Mouse (Mus musculus) limb, embryonic 15.5 days (tissue): ENCODE data around the gene Ackr4. TPM values are rescaled to one million over a fixed set of nuclear protein-coding genes. Genes with fewer than 3 reads are reported as not detected.

Experiments
- ATAC-seq: fragments of 200-750 bp; cut with Nextera tagmentation; 2 replicates; pipeline ENCODE4 v1.8.0; 2017; ENCODE audit warnings: low read depth, moderate TSS enrichment; ENCODE audit not compliant: insufficient number of reproducible peaks, low FRiP score, low TSS enrichment
- H3K27ac ChIP-seq: fragments of 300-500 bp; sonication (generic); 2 replicates; pipeline ENCODE4 v1.5.1; 2015; ENCODE audit warnings: moderate library complexity, mild to moderate bottlenecking, inconsistent platforms
- H3K27me3 ChIP-seq: fragments of 300-500 bp; sonication (generic); 2 replicates; pipeline ENCODE4 v1.6.1; 2015; ENCODE audit warnings: inconsistent platforms
- H3K36me3 ChIP-seq: fragments of 300-500 bp; sonication (generic); 2 replicates; pipeline ENCODE4 v1.6.1; 2015; ENCODE audit warnings: inconsistent platforms
- H3K4me1 ChIP-seq: fragments of 300-500 bp; sonication (generic); 2 replicates; pipeline ENCODE4 v1.6.1; 2015; ENCODE audit warnings: inconsistent platforms
- H3K4me2 ChIP-seq: fragments of 300-500 bp; sonication (generic); 2 replicates; pipeline ENCODE4 v1.6.1; 2015; ENCODE audit warnings: mild to moderate bottlenecking, inconsistent platforms
- H3K4me3 ChIP-seq: fragments of 300-500 bp; sonication (generic); 2 replicates; pipeline ENCODE4 v1.5.1; 2015; ENCODE audit warnings: mild to moderate bottlenecking, inconsistent platforms
- H3K9ac ChIP-seq: fragments of 300-500 bp; sonication (generic); 2 replicates; pipeline ENCODE4 v1.6.1; 2015; ENCODE audit warnings: inconsistent platforms
- H3K9me3 ChIP-seq: fragments of 300-500 bp; sonication (generic); 2 replicates; pipeline ENCODE4 v1.6.1; 2016; ENCODE audit warnings: inconsistent platforms
- WGBS: fragments of 180-500 bp; shearing (Covaris S2); methylation state at CpG from one replicate; pipeline ENCODE4 v1.1.7; 2015; 5-methylcytosine and 5-hydroxymethylcytosine counted together
- polyA plus RNA-seq: library from polyadenylated mRNA; unstranded; fragments of >200 nt; fragmentation: Nextera tagmentation; extraction: Ambion mirVana; gene quantifications from 2 replicates; pipeline ENCODE4 v1.2.1, GENCODE M21; 2015

Gene Ackr4
- polyA plus RNA-seq, 1 experiment from 2014 or later = 4.8 TPM

- WGBS = 55% methylated on average over 2 of the region's 2 CpGs
- Histone ChIP-seq H3K4me2 (no peak overlapping the region), H3K4me1 (peaks cover 7% of the 10 kb centered on the region; the same call in 1 of the 2 replicates), H3K36me3 (no peaks in the 10 kb centered on the region), H3K27me3 (no peaks in the 10 kb centered on the region), H3K27ac (0 out of 2 replicates have a peak overlapping the region, but pooled peaks have one; percentile 43), H3K9me3 (no peaks in the 10 kb centered on the region), H3K9ac (no peak overlapping the region), H3K4me3 (no peak overlapping the region)
- no peak for ATAC-seq
These were observed 23.8 kb downstream of the Ackr4 start for GRCm38 (mm10) chr9:104102901-104103300.

GRCm38 (mm10) chr9:104102301-104102700 is 24.4 kb downstream of the Ackr4 start:
- H3K4me3 ChIP-seq = no peak overlapping the region
- WGBS = 25% methylated on average over 6 of the region's 6 CpGs
- H3K36me3 ChIP-seq = no peaks in the 10 kb centered on the region
- peaks cover 7% of the 10 kb centered on the region; the same call in 1 of the 2 replicates for H3K4me1 ChIP-seq
- peak overlapping the region; percentile 43; the same call in 1 of the 2 replicates for H3K27ac ChIP-seq
- H3K9me3 ChIP-seq = no peaks in the 10 kb centered on the region
- ATAC-seq = no peak
- no peaks in the 10 kb centered on the region for H3K27me3 ChIP-seq
- H3K9ac ChIP-seq = no peak overlapping the region
- H3K4me2 ChIP-seq = no peak overlapping the region

GRCm38 (mm10) chr9:104101458-104101857 is 25.3 kb downstream of the Ackr4 start:
- Histone ChIP-seq H3K36me3 (no peaks in the 10 kb centered on the region), H3K9ac (no peak overlapping the region), H3K27ac (no peak overlapping the region), H3K9me3 (no peaks in the 10 kb centered on the region), H3K4me2 (no peak overlapping the region), H3K4me1 (peaks cover 7% of the 10 kb centered on the region; the same call in 1 of the 2 replicates), H3K4me3 (no peak overlapping the region), H3K27me3 (no peaks in the 10 kb centered on the region)
- 25% methylated on average over 3 of the region's 3 CpGs for WGBS
- ATAC-seq = no peak

GRCm38 (mm10) chr9:104100822-104101221 is 25.9 kb downstream of the Ackr4 start:
- Histone ChIP-seq H3K9me3 (no peaks in the 10 kb centered on the region), H3K4me1 (peaks cover 7% of the 10 kb centered on the region; the same call in 1 of the 2 replicates), H3K4me3 (no peak overlapping the region), H3K4me2 (no peak overlapping the region), H3K9ac (no peak overlapping the region), H3K27me3 (no peaks in the 10 kb centered on the region), H3K27ac (no peak overlapping the region), H3K36me3 (no peaks in the 10 kb centered on the region)
- WGBS = 53% methylated on average over 7 of the region's 7 CpGs
- no peak for ATAC-seq

GRCm38 (mm10) chr9:104099060-104099459 is 27.7 kb downstream of the Ackr4 start:
- WGBS = 91% methylated on average over 11 of the region's 11 CpGs
- ATAC-seq = no peak
- Histone ChIP-seq H3K27me3 (no peaks in the 10 kb centered on the region), H3K9ac (no peak overlapping the region), H3K27ac (no peak overlapping the region), H3K4me1 (peaks cover 7% of the 10 kb centered on the region; the same call in 1 of the 2 replicates), H3K36me3 (no peaks in the 10 kb centered on the region), H3K4me3 (no peak overlapping the region), H3K4me2 (no peak overlapping the region), H3K9me3 (no peaks in the 10 kb centered on the region)

- H3K9me3 ChIP-seq = no peaks in the 10 kb centered on the region
- no peaks in the 10 kb centered on the region for H3K27me3 ChIP-seq
- H3K36me3 ChIP-seq = no peaks in the 10 kb centered on the region
- no peak overlapping the region for H3K9ac ChIP-seq
- H3K4me2 ChIP-seq = no peak overlapping the region
- peaks cover 7% of the 10 kb centered on the region; the same call in 1 of the 2 replicates for H3K4me1 ChIP-seq
- 63% methylated on average over 5 of the region's 5 CpGs for WGBS
- no peak overlapping the region for H3K4me3 ChIP-seq
- no peak for ATAC-seq
- no peak overlapping the region for H3K27ac ChIP-seq
These were observed 28.5 kb downstream of the Ackr4 start for GRCm38 (mm10) chr9:104098256-104098655.

- 94% methylated on average over 5 of the region's 5 CpGs for WGBS
These were observed 33.8 kb downstream of the Ackr4 start for GRCm38 (mm10) chr9:104092945-104093344.

GRCm38 (mm10) chr9:104088555-104088954 is 38.2 kb downstream of the Ackr4 start:
- no peak overlapping the region for H3K4me2 ChIP-seq
- peak overlapping the region; percentile 57; the same call in 1 of the 2 replicates for H3K27ac ChIP-seq
- H3K4me3 ChIP-seq = no peak overlapping the region
- ATAC-seq = no peak
- no peak overlapping the region for H3K9ac ChIP-seq
- peaks cover 4% of the 10 kb centered on the region; the same call in 1 of the 2 replicates for H3K36me3 ChIP-seq
- no peaks in the 10 kb centered on the region for H3K9me3 ChIP-seq
- H3K27me3 ChIP-seq = no peaks in the 10 kb centered on the region
- H3K4me1 ChIP-seq = peaks cover 5% of the 10 kb centered on the region
- 47% methylated on average over 8 of the region's 8 CpGs for WGBS

More at GRCm38 (mm10) chr9:104092945-104093344, 33.8 kb downstream of the Ackr4 start:
- H3K4me2 ChIP-seq = no peak overlapping the region
- ATAC-seq = no peak
- no peaks in the 10 kb centered on the region for H3K9me3 ChIP-seq
- H3K4me3 ChIP-seq = no peak overlapping the region
- H3K27me3 ChIP-seq = no peaks in the 10 kb centered on the region
- peaks cover 5% of the 10 kb centered on the region for H3K4me1 ChIP-seq
- H3K36me3 ChIP-seq = no peaks in the 10 kb centered on the region
- no peak overlapping the region for H3K9ac ChIP-seq
- no peak overlapping the region for H3K27ac ChIP-seq

- Histone ChIP-seq H3K27me3 (no peaks in the 10 kb centered on the region), H3K4me2 (no peak overlapping the region), H3K27ac (no peak overlapping the region), H3K9ac (no peak overlapping the region), H3K36me3 (peaks cover 15% of the 10 kb centered on the region), H3K4me1 (peaks cover 5% of the 10 kb centered on the region), H3K9me3 (no peaks in the 10 kb centered on the region), H3K4me3 (no peak overlapping the region)
- ATAC-seq = no peak
- 42% methylated on average over 4 of the region's 4 CpGs for WGBS
These were observed 40.9 kb downstream of the Ackr4 start for GRCm38 (mm10) chr9:104085730-104086429.

- Histone ChIP-seq H3K9ac (no peak overlapping the region), H3K4me3 (no peak overlapping the region), H3K9me3 (no peaks in the 10 kb centered on the region), H3K36me3 (peaks cover 18% of the 10 kb centered on the region), H3K4me1 (no peaks in the 10 kb centered on the region), H3K27me3 (no peaks in the 10 kb centered on the region), H3K4me2 (no peak overlapping the region), H3K27ac (no peak overlapping the region)
- ATAC-seq = no peak
- WGBS = 73% methylated on average over 3 of the region's 3 CpGs
These were observed 46.7 kb downstream of the Ackr4 start for GRCm38 (mm10) chr9:104080038-104080437.

- no peaks in the 10 kb centered on the region for H3K27me3 ChIP-seq
- H3K4me2 ChIP-seq = no peak overlapping the region
- H3K36me3 ChIP-seq = peaks cover 16% of the 10 kb centered on the region
- H3K9ac ChIP-seq = no peak overlapping the region
- H3K4me3 ChIP-seq = no peak overlapping the region
- 54% methylated on average over 5 of the region's 5 CpGs for WGBS
- no peak overlapping the region for H3K27ac ChIP-seq
- ATAC-seq = no peak
- no peaks in the 10 kb centered on the region for H3K9me3 ChIP-seq
- H3K4me1 ChIP-seq = no peaks in the 10 kb centered on the region
These were observed 47.4 kb downstream of the Ackr4 start for GRCm38 (mm10) chr9:104079379-104079778.

- Histone ChIP-seq H3K27me3 (no peaks in the 10 kb centered on the region), H3K4me3 (no peak overlapping the region), H3K27ac (no peak overlapping the region), H3K9me3 (no peaks in the 10 kb centered on the region), H3K4me1 (no peaks in the 10 kb centered on the region), H3K9ac (no peak overlapping the region), H3K4me2 (no peak overlapping the region), H3K36me3 (peaks cover 14% of the 10 kb centered on the region)
- no peak for ATAC-seq
- 94% methylated on average over 1 of the region's 1 CpGs for WGBS
These were observed 48.0 kb downstream of the Ackr4 start for GRCm38 (mm10) chr9:104078780-104079179.
